Mouse (Mus musculus) liver, embryonic 11.5 days (tissue): ENCODE data around the gene Gm21969. TPM values are rescaled to one million over a fixed set of nuclear protein-coding genes. Genes with fewer than 3 reads are reported as not detected.

Source experiments
- ATAC-seq: fragments of 200-750 bp; cut with Nextera tagmentation; replicated peaks from 2 replicates; pipeline ENCODE4 v1.8.0; 2017; ENCODE audit warnings: moderate number of reproducible peaks, mild to moderate bottlenecking, moderate TSS enrichment, moderate library complexity; ENCODE audit not compliant: low FRiP score
- DNase-seq: peaks from one replicate; pipeline ENCODE4 v3.0.0-alpha.2; 2017; ENCODE audit warnings: low spot score
- H3K27ac ChIP-seq: fragments of 300-500 bp; sonication (generic); 2 replicates; pipeline ENCODE4 v1.5.1; 2014; ENCODE audit warnings: mild to moderate bottlenecking, low read depth, low read length, control low read depth
- H3K27me3 ChIP-seq: fragments of 300-500 bp; sonication (generic); replicated peaks from 2 replicates; pipeline ENCODE4 v1.6.1; 2014; ENCODE audit warnings: low read length, mixed read lengths; ENCODE audit not compliant: control insufficient read depth, insufficient read depth
- H3K36me3 ChIP-seq: fragments of 300-500 bp; sonication (generic); 2 replicates; pipeline ENCODE4 v1.6.1; 2014; ENCODE audit warnings: mild to moderate bottlenecking, low read length, moderate library complexity, mixed read lengths; ENCODE audit not compliant: control insufficient read depth, insufficient read depth
- H3K4me1 ChIP-seq: fragments of 300-500 bp; sonication (generic); replicated peaks from 2 replicates; pipeline ENCODE4 v1.6.1; 2014; ENCODE audit warnings: low read length, mixed read lengths; ENCODE audit not compliant: control insufficient read depth, insufficient read depth
- H3K4me2 ChIP-seq: fragments of 300-500 bp; sonication (generic); 2 replicates; pipeline ENCODE4 v1.6.1; 2014; ENCODE audit warnings: mild to moderate bottlenecking, control low read depth, moderate library complexity
- H3K4me3 ChIP-seq: fragments of 300-500 bp; sonication (generic); 2 replicates; pipeline ENCODE4 v1.5.1; 2014; ENCODE audit warnings: low read depth, low read length, control low read depth
- H3K9ac ChIP-seq: fragments of 300-500 bp; sonication (generic); 2 replicates; pipeline ENCODE4 v1.6.1; 2014; ENCODE audit warnings: low read depth, low read length, control low read depth
- H3K9me3 ChIP-seq: fragments of 300-500 bp; sonication (generic); 2 replicates; pipeline ENCODE4 v1.6.1; 2016; ENCODE audit warnings: low read length, inconsistent platforms, mixed read lengths; ENCODE audit not compliant: control insufficient read depth
- WGBS: fragments of 180-500 bp; shearing (Covaris S2); extraction: QIAGEN DNeasy Blood & Tissue Kit; methylation state at CpG from one replicate; pipeline ENCODE4 v1.1.7; 2014; 5-methylcytosine and 5-hydroxymethylcytosine counted together
- microRNA-seq: library from miRNA; unstranded; fragments of <30 nt; microRNA quantifications from one replicate; pipeline ENCODE4, GENCODE M21; 2017; ENCODE audit warnings: borderline number of aligned reads
- polyA plus RNA-seq: library from polyadenylated mRNA; unstranded; fragments of >200 nt; fragmentation: Nextera tagmentation; extraction: Ambion mirVana; gene quantifications from 2 replicates; pipeline ENCODE4 v1.2.1, GENCODE M21; 2014

The Gm21969 gene
- polyA plus RNA-seq, 1 experiment from 2014 or later, result not detected

DNA sequence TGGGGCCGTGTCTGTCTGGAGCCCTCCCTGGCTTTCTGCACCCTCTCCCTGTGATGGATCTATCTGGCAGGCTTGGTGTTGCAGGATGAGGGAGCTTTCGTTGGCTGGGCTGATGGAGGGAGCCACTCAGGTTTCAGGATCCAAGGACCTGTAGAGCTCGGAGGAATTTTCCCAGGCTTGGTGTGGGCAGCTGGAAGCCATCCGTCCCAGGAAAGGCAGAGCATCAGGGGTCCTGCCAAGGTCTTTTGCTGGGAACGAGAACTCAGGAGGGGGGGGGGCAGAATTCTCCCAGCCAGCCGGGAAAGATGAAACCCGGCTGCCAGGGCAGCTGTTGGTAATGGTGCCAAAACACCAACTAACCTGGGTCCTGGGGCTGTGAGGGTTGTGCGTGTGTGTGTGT is 95.6 kb downstream of the Gm21969 start:
- H3K9me3 ChIP-seq, result no peaks in the 10 kb centered on the region
- no peaks in the 10 kb centered on the region for H3K36me3 ChIP-seq
- 58% methylated on average over 8 of the region's 8 CpGs for WGBS
- no peak overlapping the region for H3K27ac ChIP-seq
- no peaks in the 10 kb centered on the region; the same call in 1 of the 2 replicates for H3K27me3 ChIP-seq
- H3K4me2 ChIP-seq, result no peak overlapping the region
- ATAC-seq (no peak), DNase-seq (no peak)
- H3K9ac ChIP-seq, result no peak overlapping the region
- no peak overlapping the region for H3K4me3 ChIP-seq
- no peaks in the 10 kb centered on the region for H3K4me1 ChIP-seq

GRCm38 (mm10) chr4:139702914-139703313 is 99.9 kb downstream of the Gm21969 start:
- H3K27me3 ChIP-seq, result no peaks in the 10 kb centered on the region; the same call in 1 of the 2 replicates
- no peak overlapping the region for H3K27ac ChIP-seq
- H3K4me2 ChIP-seq, result no peak overlapping the region
- H3K4me3 ChIP-seq, result no peak overlapping the region
- H3K9me3 ChIP-seq, result no peaks in the 10 kb centered on the region
- DNase-seq (no peak), ATAC-seq (no peak)
- H3K36me3 ChIP-seq, result no peaks in the 10 kb centered on the region
- 46% methylated on average over 4 of the region's 4 CpGs for WGBS
- H3K9ac ChIP-seq, result no peak overlapping the region
- H3K4me1 ChIP-seq, result no peaks in the 10 kb centered on the region

- H3K9ac ChIP-seq, result no peak overlapping the region
- no peaks in the 10 kb centered on the region for H3K4me1 ChIP-seq
- H3K4me3 ChIP-seq, result no peak overlapping the region
- DNase-seq, result no peak
- no peaks in the 10 kb centered on the region for H3K36me3 ChIP-seq
- no peak overlapping the region for H3K4me2 ChIP-seq
- no peaks in the 10 kb centered on the region for H3K27me3 ChIP-seq
- WGBS, result 75% methylated on average over 11 of the region's 11 CpGs
- no peak overlapping the region for H3K27ac ChIP-seq
- no peaks in the 10 kb centered on the region for H3K9me3 ChIP-seq
- ATAC-seq, result no peak
These were observed 100.5 kb downstream of the Gm21969 start for GRCm38 (mm10) chr4:139703468-139703867.

DNA sequence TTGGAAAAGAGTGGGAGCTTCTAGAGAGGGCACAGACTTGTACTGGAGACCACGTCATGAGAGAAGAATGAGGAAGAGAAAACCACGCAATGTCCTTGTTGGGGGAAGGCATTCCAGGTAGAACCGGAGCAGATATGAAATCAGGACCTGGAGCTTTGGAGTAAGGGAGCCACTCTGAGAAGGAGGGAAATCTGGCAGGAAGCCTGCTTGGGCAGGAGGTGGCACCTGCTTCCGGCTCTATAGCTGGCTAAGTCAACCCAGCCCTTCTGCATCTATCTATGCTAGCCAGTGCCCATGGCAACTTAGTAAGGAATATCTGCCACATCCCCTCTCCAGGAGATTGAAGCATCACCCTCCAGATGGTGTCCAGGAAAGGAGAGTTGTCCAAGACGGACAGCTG is 103.0 kb downstream of the Gm21969 start:
- no peak overlapping the region for H3K4me3 ChIP-seq
- no peaks in the 10 kb centered on the region for H3K9me3 ChIP-seq
- DNase-seq, result no peak
- WGBS, result 78% methylated on average over 5 of the region's 5 CpGs
- H3K4me1 ChIP-seq, result no peaks in the 10 kb centered on the region
- H3K27ac ChIP-seq, result no peak overlapping the region
- no peak for ATAC-seq
- no peak overlapping the region for H3K9ac ChIP-seq
- H3K4me2 ChIP-seq, result no peak overlapping the region
- H3K36me3 ChIP-seq, result no peaks in the 10 kb centered on the region
- no peaks in the 10 kb centered on the region for H3K27me3 ChIP-seq

DNA sequence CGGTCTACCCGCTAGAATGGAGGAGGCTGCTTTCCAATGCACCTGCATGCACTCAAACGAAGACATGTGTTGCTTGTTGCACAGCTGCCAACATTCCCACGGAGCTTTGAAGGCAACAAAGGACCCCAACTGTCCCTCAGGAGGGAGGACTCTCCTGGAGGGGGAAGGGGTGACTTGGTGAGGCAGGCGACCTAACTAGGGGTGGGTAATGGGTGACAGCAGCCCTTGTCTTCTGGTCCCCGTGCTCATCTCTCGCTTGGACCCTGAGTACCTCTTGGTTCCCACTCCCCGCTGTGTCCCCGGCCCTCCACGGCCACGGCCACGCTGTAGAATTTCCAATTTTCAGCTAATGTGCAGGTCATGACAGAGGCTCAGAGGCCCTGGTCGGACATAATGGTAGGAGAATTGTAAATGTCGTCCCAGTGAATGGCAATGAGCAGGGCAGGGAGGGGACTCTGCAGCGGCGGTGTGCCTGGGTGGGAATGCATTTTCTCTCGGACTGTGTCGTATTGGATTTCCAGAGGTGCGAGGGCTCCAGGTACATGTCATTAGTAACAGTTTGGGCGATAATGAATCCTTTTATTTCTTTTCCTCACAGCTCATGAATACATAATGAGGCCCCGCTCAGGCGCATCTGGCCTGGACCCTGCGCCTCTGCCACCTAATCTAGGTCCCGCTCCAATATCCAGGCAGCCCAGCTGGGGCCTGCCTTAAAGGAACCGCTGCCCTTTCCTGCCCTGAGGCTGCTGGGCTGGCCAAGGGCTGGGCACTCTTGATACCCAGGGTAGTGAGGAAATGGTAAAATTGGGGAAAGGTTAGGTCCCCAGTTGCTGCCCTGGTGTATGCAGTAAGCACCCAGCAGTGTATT is 107.7 kb downstream of the Gm21969 start:
- ATAC-seq (no peak), DNase-seq (no peak)
- Histone ChIP-seq H3K4me1 (no peaks in the 10 kb centered on the region), H3K9ac (no peak overlapping the region), H3K4me3 (no peak overlapping the region), H3K27me3 (peaks cover 5% of the 10 kb centered on the region; the same call in 1 of the 2 replicates), H3K27ac (no peak overlapping the region), H3K9me3 (no peaks in the 10 kb centered on the region), H3K36me3 (no peaks in the 10 kb centered on the region), H3K4me2 (no peak overlapping the region)
- 42% methylated on average over 25 of the region's 25 CpGs for WGBS

Small RNAs within 50 kb of the gene (microRNA-seq; reads per million reads assigned to microRNA genes)
- not detected for gene Gm25571
- 1.1 reads per million for gene Mir7020

Other genes with a start within 250 kb of the Gm21969 start
- 1.8 and 2.2 TPM in 2 replicates for gene Iffo2, start 72.6 kb upstream of the Gm21969 start, polyA plus RNA-seq
- gene Aldh4a1, start 19.7 kb downstream of the Gm21969 start, polyA plus RNA-seq, result 45.2 and 52.0 TPM in 2 replicates
- gene Tas1r2, start 50.4 kb downstream of the Gm21969 start, polyA plus RNA-seq, result not detected in 2 replicates
- gene Pax7, start 230.3 kb downstream of the Gm21969 start, polyA plus RNA-seq, result 0.12 and 0.19 TPM in 2 replicates